Mouse (Mus musculus): ENCODE measurements around the gene Gdpd5.

Gdpd5 gene

DNA sequence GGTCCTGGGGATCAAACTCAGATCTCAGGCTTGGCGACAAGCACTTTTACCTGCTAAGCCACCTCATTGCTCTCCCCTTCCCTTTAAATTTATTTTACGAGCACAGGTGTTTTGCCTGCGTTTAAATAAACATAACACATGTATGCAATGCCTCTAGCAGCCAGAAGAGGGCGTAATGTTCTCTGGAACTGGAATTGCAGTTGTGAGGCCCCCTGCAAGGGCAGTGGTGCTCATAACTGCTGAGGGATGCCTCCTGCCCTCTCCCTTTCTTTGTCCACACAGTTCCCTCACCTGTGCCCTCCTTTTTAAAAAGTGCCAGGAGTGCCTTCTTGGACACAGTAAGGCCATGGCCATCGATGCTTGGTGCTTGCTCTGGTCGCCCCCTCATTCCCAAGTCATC lies 62.8 kb downstream of the Gdpd5 start:
- DNase-seq = no peak

DNA sequence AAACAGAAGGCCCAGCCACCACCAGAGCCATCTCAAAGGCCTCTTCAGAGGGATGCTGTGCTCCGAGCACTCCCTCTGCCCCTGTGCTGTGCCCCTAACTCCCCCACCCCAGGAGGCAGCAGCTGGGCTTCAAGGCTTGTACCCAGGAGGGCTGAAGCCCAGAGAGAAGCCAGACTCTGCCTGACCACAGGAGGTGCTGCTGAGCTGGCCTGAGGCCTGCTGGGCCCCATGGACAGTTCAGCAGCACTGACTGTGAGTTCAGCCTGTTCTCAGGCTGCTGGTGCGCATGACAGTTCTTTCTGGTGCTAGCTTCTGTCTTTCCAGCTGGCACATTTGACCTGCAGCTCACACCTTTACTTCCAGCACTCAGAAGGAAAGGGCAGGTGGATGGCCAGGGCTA lies 64.6 kb downstream of the Gdpd5 start:
- no peak for DNase-seq

DNA sequence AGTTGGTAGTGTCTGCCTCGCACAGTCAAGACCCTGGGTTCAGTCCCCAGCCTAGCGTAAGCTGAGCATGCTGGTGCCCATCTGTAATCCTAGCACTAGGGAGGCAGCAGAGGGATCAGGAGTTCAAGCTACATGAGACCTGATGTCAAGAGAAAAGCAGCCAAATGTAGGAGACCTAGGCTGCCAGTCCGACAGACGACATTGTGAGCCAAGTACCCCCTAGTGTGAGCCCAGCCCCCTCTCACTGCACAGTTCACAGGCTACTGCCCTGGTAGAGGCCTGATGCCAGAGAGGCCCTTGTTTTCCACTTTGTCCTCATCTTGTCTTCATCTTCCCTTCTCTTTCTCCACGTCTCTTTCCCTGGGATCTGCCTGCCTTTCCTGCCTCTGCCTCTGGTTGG lies 66.1 kb downstream of the Gdpd5 start:
- no peak for DNase-seq

DNA sequence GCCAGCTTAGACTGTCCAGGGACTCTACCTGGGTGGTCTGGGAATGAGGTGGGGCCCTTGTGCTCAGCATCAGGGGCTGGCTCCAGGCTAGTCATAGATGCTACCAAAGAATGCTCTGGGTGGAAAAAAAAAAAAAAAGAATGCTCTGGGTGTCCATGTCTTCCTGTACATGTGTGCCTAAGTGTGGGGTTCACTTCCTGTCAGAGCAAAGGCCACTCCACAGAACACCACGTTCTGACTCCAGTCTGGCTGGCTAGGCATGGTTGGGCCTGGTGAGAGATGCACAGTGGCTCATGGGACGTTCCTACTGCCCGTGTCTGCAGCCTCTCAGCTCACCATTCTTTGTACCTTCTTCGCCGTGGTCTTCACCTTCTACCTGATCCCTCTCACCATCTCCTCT lies 67.4 kb downstream of the Gdpd5 start:
- DNase-seq = no peak

DNA sequence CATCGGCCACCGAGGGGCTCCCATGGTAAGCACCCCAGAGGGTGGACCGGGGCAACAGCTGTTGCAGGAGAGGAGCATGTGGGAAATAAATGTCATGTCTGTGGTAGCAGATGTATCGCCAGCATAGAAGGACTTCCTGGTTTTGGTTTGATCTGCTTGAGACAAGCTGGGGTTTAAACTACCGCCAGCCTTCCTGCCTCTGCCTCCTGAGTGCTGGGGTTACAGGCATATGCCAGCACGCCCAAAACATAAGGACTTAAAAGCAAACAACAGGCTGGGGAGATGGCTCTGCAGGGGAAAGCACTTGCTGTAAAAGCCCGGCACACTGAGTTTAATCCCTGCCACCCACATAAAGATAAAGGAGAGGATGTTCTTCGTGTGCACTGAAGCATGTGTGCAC lies 67.8 kb downstream of the Gdpd5 start:
- no peak for DNase-seq

DNA sequence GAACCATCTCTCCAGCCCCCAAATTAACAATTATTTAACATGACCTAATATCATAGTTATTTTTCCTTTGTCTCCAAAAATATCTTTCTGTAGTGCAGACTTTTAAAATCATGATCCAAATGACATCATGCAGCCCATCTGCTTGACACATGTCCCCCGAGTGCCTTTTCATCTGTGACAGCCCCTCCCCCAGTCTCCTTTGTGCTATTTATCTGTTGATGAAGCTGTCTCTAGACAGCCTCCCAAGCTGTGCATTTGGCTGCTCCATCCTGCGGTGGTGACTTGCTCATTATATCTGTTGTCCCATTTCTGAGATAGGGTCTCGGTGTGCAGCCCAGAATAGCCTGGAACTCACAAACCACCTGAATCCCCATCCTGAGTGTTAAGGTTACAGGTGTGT lies 68.5 kb downstream of the Gdpd5 start:
- DNase-seq = no peak

DNA sequence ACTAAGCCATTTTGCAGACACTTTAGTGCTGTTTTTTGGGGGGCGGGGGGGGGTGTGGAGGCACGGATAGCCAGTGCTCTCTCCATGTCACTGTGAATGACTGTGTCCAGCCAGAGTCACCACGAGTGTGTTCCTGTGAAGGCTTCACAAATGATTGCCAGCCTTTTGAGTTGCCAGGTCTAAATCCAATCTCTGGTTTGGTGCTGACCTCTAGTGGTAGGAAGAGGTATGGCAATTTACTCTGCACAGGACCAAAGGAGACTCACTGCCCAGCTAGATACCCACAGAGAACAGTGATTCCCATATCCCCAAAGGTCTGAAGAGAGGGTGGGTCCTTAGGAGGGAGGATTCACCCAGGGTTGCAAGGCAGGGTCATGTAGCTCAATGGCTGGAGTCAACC lies 69.5 kb downstream of the Gdpd5 start:
- DNase-seq = peak; percentile 38 to 79

DNA sequence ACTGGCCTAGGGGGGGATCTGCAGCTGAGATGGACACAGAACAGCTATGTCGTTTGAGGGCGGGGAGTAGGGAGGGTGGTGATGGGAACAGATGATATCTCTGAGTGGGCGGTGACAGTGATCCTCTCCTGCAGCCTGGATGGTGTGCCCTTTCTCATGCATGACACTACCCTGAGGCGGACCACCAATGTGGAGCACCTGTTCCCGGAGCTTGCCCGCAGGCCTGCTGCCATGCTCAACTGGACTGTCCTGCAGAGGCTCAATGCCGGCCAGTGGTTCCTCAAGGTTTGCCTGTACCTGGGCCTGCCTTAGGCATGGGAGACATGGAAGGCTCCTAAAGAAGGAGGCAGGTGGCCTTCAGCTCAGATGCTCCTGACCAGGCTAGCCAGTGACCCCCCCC lies 71.6 kb downstream of the Gdpd5 start:
- DNase-seq = no peak

DNA sequence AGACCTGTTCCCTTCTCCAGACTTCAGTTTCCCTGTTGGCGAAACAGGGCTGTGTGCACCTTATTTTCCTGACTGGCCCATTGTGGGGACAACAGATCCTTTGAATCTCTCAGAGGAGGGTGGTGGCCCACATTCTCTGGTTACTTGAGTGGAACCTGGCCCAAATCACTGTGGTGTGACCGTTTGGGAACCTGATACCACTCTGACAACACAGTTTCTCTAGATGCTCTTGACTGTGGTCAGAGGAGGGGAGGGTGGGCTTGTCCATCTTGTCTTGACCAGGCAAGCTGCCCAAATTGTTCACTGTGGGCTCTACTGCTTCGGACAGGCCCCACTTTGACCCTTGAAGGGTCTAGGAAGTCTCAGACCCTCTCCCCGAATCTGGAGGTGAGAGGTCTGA lies 72.8 kb downstream of the Gdpd5 start:
- DNase-seq = no peak

DNA sequence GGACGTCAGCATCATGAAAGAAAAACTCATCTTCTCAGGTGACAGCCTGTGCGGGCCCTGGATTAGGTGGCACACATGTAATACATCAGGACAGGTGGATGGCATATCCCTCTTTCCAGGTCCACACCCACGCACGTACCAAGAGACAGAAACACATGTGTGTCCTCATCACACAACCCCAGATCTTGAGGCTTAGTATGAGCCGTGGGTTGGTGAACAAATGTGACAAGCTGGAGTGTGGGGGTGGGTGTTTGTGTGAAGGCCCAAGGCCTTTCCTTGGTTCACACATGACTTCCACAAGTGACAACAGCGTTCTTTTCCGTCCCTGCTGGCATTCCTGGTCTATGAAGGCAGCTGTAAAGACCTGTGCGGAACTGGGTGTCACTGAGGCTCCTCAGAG lies 77.6 kb downstream of the Gdpd5 start:
- no peak for DNase-seq

DNA sequence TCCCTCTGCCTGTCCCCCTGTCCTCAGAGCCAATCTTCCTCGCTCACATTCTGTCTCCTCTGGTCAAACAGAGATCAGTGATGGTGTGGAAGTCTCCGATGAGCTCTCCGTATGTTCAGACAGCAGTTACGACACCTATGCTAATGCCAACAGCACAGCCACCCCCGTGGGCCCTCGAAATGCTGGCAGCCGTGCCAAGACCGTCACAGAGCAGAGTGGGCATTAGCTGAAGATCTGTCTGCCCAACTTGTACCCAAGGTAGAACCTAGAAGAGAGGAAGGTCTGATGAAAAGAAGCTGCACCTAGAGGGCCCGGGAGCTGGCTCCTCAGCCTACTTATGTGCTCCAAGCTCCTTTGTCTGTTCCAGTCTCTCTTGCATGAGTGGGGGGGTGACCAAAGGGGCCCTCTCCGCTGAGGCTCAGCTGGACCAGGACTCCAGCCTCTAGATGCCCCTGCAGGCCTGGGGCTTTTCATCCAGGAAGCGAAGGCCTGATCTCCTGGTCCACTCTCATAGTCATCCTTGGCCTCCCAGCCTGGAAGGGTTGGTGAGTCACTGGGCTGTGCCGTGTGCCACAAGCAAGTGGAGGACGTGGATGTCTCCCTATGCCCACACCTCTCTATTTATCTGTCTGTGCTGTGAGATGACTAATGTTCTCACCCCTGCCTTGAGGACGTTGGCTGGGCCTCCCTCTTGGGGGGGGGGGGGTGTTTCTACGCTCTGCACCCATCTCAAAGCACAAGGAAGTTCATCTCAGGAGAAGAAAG lies 78.9 kb downstream of the Gdpd5 start:
- DNase-seq = no peak

DNA sequence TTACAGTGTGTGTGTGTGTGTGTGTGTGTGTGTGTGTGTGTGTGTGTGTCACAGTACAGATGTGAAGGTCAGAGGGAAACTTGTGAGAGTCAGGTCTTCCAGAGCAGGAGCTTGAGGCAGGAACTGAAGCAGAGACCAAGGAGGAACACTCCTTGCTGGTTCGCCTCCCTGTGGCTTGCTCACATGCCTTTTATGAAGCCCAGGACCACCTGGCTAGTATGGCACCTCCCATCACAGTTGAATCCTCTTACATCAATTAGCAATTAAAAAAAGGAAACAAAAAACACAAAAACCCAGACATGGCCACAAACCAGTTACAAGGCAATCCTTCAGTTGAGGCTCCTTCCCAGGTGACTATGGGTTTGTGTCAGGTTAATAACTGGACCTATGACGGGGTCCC lies 81.9 kb downstream of the Gdpd5 start:
- no peak for DNase-seq

DNA sequence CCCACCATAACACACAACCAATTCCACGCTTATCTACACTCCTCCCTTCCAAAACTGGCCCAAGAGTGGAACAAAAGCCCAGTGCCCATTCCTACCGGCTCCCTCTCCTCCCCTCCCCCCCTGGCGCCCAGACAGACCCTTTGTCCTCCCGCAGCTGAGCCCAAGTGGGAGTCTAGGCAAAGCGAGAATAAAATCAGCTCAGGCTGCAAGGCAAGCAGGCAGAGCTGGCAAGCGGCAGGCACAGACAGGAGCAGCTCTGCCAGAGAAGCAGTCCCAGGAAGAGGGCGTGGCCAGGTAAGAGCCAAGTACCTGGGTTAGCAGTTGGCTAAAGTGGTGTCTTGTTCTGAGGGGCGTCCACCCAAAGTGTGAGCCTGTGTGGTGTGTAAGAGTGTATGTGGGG lies 84.6 kb downstream of the Gdpd5 start, which contains the start of gene Klhl35:
Klhl35 (plus strand) TSS at position 194 of the 400 bp plus-strand sequence.
- DNase-seq = peak; percentile 21 to 31

DNA sequence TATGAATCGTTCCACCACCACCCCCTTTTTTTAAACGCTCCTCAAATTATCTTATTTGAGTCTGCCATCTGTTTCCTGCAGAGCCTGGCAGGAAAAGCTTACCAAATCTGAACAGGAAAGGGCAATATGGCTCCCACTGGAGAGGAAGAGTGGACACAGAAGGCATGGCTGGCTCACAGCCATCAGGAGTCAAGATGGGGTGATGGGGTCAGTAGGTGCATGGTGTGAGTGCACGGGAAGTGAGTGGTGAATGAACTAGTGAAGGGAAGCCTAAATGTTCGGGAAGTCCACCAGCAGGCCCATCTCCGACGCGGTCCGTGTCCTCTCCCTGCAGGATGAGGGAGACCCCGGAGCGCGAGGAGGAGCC lies 86.7 kb downstream of the Gdpd5 start:
- peak; percentile 42 to 55 for DNase-seq

DNA sequence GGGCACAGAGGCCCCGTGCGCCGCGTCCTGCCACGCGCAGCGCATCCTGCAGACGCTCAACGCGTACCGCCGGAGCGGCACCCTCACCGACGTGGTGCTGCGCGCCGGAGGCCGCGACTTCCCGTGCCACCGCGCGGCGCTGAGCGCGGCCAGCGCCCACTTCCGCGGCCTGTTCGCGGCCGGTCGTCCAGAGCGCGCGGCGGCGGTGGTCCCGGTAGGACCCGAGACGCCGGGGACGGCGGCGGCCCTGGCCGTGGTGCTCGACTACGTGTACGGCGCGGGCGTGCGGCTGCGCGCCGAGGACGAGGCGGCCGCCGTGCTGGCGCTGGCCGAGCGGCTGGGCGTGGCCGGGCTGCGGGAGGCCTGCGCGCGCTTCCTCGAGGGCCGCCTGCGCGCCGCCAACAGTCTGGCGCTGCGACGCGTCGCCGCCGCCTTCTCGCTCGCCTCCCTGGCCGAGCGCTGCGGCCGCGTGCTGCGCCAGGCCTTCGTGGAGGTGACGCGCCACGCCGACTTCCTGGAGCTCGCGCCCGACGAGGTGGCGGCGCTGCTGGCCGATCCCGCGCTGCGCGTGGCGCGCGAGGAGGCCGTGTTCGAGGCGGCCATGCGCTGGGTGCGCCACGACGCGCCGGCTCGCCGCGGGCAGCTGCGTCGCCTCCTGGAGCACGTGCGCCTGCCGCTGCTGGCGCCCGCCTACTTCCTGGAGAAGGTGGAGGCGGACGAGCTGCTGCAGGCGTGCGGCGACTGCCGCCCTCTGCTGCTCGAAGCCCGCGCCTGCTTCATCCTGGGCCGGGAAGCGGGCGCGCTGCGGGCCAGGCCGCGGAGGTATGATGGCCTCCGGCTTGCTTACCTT lies 87.3 kb downstream of the Gdpd5 start:
- peak; percentile 65 to 66 for DNase-seq

DNA sequence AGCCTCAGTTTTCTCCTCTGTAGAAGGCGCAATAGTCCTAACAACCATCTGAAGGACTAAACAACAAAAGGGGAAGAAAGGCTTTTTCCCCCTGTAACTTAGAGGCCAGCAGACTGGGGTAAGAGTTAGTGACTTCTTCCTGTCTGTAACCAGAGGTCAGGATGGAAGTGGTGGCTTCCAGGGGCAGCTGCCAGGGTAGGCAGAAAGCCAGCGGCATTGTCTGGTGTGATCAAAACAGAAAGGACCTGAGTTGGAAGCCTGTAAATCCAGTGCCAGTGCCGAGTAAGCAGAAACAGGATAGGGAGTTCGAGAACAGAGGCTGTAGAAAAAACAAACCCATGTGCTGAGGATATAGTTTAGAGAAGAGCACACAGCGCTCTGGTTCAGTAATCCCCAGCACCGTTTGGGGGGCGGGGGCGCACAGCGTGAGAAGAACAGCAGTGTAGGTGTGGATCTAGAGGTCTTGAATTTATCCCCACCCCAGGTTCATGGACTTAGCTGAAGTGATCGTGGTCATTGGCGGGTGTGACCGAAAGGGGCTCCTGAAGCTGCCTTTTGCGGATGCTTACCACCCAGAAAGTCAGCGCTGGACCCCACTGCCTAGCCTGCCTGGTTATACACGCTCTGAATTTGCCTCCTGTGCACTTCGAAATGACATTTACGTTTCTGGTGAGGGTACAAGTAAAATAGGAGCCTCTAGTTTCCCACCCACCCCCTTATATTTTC lies 88.6 kb downstream of the Gdpd5 start:
- DNase-seq = peak; percentile 50 to 55

DNA sequence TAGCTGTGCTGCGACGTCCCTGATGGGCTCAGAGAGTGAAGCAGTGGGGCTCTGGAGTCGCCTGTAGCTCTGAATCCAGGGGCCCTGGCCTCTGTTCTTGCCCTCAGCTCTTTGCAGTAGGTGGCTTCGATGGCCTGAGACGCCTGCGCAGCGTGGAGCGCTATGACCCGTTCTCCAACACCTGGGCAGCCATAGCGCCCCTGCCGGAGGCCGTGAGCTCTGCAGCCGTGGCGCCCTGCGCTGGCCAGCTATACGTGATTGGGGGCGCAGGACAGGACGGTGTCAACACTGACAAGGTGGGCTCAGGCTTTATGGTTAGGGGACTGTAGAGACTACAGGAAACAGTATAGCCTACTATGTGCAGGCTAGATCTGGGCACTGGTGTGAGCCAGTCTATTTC lies 90.4 kb downstream of the Gdpd5 start:
- no peak for DNase-seq

DNA sequence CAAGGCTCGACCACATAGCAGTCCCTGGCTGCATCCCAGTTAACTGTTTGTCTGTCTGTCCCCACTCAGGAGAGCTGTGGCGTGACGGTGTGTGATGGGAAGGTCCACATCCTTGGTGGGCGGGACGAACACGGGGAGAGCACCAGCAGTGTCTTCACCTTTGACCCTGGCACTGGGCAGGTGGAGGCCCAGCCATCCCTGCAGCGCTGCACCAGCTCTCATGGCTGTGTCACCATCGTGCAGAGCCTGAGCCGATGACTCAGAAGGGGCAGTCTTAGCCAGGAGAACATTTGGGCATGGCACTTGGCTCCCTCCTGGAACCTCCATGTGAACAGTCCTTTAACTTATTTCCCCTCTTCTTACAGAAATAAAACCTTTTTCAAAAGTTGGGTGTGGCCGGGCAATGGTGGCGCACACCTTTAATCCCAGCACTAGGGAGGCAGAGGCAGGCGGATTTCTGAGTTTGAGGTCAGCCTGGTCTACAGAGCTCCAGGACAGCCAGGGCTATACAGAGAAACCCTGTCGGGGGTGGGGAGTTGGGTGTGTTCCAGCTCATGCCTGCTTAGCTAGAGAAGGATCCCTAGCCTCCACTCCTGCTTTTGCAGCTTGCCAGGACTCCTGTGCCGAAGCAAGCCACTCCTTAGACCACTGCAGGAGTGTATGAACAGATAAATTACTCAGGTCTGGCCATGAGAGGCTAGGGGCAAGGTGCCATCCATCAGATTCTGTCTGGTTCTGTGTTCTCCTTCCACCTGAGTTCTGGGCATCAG lies 92.6 kb downstream of the Gdpd5 start:
- no peak for DNase-seq

DNA sequence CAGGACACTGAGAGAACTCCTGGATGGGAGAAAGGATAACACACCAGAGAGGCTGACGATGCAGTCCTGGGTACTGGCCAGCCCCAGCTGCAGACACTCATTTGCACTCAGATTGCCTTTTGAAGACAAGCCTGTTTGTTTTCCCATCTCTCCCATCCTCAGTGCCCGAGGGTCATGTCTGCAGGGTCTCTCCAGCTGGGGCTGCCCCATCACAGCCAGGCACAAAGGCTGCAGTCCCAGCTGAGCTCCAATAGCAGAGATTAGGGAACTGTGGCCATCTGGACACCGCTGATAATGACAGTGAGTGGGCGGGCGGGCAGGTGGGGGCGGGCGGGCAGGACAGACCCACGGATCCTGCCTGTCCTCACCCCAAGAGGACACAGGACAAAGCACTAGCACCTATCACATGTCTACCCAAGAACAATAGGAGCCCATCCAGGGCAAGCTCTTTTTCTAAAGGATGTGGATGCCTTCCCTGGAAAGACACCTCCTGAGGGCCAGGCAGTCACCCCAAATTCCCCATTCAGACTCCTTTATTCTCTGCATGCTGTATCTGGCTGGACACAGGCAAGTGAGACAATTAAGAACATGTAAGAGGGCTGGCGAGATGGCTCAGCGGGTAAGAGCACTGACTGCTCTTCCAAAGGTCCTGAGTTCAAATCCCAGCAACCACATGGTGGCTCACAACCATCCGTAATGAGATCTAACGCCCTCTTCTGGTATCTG lies 93.8 kb downstream of the Gdpd5 start:
- DNase-seq = peak; percentile 53 to 67

DNA sequence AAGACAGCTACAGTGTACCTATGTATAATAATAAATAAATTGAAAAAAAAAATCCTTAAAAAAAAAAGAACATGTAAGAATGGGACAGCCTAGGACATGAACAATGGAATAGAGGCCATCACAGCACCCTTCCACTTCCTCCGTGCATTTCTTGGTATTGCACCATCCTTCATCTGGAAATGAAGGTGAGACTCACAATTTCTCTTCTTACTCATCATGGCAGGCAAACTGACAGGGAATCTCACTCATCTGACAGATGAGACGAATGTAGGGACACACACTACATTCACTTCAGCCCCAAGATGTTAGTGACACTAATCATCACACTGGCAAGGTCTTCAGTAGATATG lies 94.3 kb downstream of the Gdpd5 start:
- no peak for DNase-seq

DNA sequence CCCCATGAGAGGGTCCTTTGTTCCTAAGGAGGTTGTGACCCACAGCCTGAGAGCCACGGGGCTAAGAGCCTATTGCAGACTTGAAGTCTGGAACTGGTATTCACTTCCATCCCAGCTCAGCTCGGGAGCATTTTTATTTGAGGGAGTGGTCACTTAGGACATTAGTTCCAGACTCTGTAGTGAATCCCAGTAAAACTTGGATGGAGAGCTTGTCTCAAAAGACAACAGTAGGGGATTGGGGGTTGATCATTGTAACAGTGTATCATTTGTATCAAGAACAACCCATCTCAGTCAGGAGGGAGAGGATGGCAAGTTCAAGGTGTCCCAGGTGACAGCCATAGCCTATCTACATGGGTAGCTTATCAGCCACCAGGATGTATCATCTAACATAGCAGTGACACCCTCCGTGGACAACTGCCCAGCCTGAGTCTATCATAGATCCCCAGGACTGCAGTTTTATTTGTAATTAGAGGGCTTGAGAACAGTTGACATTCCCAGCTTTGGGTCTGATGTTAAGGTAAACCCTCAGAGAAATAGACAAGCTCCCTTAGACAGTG lies 95.4 kb downstream of the Gdpd5 start:
- no peak for DNase-seq

DNA sequence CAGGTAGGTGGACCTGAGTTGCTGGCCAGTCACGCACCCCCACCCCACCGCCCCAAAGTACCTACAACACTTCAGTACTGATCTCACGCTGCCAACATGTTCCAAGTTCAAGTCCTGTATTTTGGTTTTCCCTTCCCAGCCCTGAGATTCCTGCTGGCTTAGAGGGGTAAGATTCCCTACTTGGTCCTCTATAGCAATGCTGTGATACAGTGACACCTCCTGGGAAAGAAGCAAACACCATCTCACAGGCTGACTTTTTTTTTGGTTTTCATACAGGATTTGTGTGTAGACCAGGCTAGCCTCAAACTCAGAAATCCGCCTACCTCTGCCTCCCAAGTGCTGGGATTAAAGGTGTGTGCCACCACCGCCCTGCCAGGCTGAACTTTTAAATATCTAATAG lies 96.0 kb downstream of the Gdpd5 start:
- DNase-seq = no peak

All from lung, adult 18-20 months (tissue).